Mouse (Mus musculus) left cerebral cortex, postnatal 25 days (tissue): Measurements from ENCODE around the gene Shroom3. TPM values are rescaled to one million over a fixed set of nuclear protein-coding genes. Genes with fewer than 3 reads are reported as not detected.

Source experiments
- DNase-seq, 2 experiments: peaks; one replicate each; pipeline ENCODE4 v3.0.0; 2022; ENCODE audit warnings: low spot score in 2 of 2, mixed read lengths in 1 of 2
- intact Hi-C: fragments of 180-260 bp; cut with DNase I; formaldehyde crosslinking; loops from one replicate; pipeline ENCODE4 v1.15.1; 2025
- total RNA-seq, 2 experiments: library from RNA; stranded (reverse); gene quantifications; 2 replicates each; pipeline ENCODE4 v1.2.3; 2021

Shroom3 gene
- total RNA-seq, 2 experiments from 2014 or later: 4.4 to 4.9 TPM

DNA sequence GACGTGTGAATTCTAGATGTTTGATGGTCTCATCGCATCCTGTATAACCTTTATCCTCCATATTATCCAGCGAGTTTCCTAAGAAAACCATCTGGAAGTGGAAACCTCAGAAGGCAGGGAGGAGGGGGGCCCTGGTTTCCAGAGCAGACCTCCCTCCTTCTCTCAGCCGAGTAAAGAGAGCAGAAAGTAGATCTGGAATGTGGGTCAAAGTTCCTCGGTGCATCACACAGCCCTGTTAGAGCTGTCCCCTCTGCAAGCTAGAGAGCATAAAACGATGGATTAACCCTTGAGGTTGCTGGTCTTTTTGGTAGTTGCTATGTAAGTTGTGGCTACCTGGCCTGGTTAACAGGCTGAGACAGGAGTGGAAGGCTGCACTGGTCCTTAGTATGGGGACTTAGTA, 46.0 kb downstream of the Shroom3 start:
- no peak for DNase-seq
- intact Hi-C loops: loop anchor here (2.0 to 5.0 kb wide), 3 partner anchors 144 to 433 kb away; partner anchors contain the start of gene Sept11

GRCm38 (mm10) chr5:92741802-92742201, 58.6 kb downstream of the Shroom3 start:
- intact Hi-C loops: no loop called here

GRCm38 (mm10) chr5:92742701-92743100, 59.5 kb downstream of the Shroom3 start:
- intact Hi-C loops: no loop called here
- DNase-seq: no peak

More at GRCm38 (mm10) chr5:92741802-92742201, 58.6 kb downstream of the Shroom3 start:
- DNase-seq: no peak

DNA sequence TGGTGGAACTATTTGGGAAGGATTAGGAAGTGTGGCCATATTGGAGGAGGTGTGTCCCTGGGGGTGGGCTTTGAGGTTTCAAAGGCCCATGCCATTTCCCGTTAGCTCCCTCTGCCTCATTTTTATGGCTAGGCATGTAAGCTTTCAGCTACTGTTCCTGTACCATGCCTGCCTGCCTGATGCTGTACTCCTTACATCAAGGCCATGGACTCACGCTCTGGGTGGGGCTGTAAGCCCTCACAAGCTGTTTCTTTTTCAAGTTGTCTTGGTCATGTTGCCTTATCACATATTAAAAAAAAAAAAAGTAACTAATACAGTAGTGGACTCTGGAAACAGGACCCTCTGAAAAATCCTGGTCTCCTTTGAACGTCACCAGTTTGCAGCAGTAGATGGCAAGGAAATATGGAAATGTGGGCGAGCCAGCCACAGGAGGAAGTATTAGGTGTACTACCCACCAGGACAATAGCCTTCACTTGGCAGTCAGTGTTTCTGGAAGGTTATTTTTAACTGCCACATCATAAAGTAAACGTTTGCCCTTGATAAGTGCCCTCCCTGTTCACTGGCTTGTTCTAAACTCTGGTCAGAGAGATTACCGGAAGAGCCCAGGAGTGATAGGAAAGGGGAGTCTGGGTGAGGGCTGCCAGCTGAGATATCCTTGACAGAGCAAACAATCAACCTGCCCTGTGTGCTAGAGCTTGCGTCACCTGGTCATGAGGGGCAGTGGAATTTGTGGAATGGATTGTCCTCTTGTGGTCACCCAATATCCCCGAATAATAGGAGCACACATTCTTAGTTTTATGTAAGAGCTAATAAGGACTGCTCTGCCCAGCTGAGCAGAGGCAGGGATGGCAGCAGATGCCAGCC, 62.4 kb downstream of the Shroom3 start:
- intact Hi-C loops: no loop called here
- no peak for DNase-seq

DNA sequence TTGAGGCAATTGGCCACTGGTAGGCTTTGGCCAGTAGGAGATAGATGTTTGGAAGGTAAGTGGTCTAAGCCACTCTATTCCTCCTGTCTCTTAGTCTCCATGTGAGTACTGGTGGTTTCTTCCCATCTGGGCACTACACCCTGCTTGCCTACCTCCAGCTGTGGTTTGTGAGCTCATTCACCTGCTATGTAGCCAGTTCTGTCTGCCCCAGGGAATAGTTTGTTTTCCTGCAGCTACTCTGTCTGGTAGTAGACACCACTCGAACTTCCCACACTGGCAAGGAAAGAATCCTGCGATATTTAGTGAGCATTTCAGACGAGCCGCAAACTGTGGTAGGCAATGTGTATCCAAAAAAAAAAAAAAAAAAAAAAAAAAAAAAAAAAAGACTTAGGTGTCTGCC, 68.3 kb downstream of the Shroom3 start:
- DNase-seq: no peak
- intact Hi-C loops: no loop called here

DNA sequence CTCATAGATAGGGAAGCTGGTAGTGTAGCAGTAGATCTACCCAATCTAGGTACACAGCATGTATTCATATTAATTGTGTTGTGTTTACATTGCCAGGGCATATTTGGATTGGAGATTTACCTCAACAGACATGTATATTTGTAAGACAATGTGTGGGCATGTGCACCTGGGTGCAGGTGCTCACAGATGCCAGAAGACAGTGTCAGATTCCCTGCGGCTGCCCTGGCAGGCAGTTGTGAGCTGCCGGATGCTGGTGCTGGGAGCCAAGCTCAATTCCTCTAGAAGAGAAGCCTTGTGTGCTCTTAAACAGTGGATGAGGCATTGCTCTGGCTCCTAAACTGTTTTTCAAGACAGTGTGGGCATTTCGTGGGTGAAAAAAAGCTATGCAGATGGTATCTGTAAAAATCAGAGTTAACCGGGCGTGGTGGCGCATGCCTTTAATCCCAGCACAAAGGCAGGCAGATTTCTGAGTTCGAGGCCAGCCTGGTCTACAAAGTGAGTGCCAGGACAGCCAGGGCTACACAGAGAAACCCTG, 72.1 kb downstream of the Shroom3 start:
- peak; percentile 4 to 66 for DNase-seq
- intact Hi-C loops: no loop called here

DNA sequence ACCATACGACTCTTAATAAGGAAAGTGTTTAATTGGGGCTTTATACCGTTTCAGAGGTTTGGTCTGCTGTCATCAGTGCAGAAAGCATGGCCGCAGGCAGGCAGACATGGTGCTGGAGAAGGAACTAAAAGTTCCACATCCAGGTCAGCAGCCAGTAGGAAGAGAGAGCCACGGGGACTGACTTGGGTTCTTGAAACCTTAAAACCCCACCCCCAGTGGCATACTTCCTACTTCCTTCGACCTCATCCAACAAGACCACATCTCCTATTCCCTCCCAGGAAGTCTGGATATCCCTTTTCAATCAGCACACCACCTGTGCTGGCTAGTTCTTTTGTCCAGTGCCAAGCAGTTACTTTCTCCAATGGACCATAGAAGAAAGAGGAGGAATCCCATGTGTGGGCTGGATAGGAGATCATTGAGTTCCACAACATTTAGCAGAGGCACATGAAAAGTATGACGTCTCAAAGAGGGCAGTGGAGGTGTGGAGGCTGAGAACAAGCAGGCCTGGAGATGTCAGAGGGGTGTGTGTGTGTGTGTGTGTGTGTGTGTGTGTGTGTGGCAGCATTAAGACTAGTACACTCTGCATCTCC, 76.0 kb downstream of the Shroom3 start:
- intact Hi-C loops: no loop called here
- DNase-seq: no peak

DNA sequence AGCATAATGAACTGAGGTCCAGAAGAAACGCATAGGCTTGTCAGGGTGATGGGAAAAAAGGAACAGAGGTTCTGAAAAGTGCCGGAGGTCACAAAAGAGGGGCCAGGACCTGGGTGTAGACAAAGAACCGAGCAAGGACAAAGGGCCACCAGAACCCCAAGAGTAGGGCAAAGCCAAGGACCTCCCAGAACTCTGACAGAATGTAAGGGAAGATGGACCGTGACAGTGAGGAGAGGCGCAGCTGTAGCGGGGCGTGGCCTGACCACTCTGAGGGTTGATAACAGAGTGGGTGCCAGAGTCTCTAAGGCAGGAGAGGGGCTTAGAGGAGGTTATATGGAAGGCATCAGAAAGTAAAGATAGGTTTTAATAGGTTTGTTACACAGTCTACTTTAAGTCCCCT, 77.3 kb downstream of the Shroom3 start:
- DNase-seq: no peak
- intact Hi-C loops: no loop called here

- intact Hi-C loops: no loop called here
Measured at GRCm38 (mm10) chr5:92761615-92762353, 78.5 kb downstream of the Shroom3 start.

DNA sequence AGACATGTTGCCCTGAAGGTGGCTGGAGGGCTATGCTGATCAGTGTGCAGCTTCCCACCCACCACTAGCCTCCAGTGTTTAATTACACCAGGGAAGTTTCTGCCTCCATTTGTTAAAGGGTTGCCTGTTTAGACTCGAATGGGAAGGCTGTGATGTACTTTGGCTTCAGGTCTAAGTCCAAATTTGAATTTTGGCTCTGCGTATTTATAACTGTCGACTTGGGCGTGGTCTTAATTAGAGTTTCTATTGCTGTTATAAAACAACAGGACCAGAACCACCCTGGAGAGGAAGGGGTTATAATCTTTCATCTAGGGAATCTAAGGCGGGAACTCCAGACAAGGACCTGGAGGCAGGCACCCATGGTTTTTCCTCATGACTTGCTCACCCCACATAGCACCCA, 79.2 kb downstream of the Shroom3 start:
- intact Hi-C loops: no loop called here
- DNase-seq: no peak

More at GRCm38 (mm10) chr5:92761615-92762353, 78.5 kb downstream of the Shroom3 start:
- no peak for DNase-seq

DNA sequence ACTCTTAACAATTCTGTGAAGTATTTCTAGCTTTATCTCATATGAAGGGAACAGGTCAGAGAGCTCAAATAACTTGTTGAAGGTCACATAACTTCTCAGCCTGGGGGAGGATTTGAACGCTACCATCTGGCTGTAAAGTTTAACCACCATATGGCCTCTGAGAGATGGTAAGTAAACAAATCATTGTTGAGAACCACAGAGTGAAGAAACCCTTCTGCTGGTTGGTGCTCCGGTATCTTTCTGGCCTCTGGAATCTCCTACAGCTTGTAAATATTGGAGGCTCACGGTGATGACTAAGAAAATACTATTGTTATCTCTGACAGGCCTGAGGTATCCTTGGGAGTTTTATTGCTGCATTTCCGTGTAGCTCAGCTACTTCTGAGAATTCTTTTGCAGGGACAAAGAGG, 80.3 kb downstream of the Shroom3 start:
- intact Hi-C loops: no loop called here
- DNase-seq: no peak

- DNase-seq: no peak
- intact Hi-C loops: no loop called here
Measured at GRCm38 (mm10) chr5:92766301-92766700, 83.1 kb downstream of the Shroom3 start.

GRCm38 (mm10) chr5:92767194-92767777, 84.1 kb downstream of the Shroom3 start:
- DNase-seq: no peak
- intact Hi-C loops: no loop called here

DNA sequence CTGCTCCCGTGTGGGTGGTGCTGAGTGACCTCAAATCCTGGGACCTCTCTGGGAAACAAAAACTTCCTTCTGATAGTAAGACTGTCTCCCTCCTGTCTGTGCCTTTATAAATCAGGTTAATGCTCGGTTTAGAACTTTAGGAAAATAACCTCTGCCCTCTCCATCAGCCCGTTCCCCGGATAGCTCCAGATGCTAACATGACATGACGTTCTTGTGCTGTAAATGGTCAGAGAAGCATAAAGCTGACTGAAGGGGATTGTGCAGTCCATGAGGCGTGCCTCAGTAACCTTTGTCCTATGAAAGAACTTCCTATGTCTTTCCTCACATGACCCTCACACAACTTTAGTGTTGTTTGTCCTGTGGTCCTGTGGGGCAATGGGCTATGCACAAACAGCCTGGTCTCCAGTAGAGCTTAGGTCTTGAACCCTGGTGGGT, 84.6 kb downstream of the Shroom3 start:
- DNase-seq: no peak
- intact Hi-C loops: no loop called here

- intact Hi-C loops: no loop called here
- DNase-seq: no peak
Measured at GRCm38 (mm10) chr5:92773821-92774220, 90.6 kb downstream of the Shroom3 start.

DNA sequence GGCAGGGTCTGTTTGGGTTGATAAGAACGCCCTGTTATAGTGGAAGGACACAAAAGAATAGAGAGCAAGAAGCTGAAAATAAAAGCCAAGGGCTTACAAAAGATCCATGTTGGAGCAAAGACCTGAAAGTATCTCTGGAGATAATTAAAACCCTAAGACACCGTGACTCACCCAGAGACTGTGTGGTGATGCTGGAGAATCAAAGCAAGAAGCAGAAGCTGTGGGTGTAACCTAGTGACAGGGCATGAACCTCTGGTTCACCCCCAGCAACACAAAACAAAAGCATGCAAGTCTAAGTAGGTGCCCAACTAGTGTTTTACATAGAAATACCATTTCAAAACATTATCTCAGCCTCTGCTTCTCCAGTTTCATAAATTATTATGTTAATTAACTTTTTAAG, 91.2 kb downstream of the Shroom3 start:
- no peak for DNase-seq

GRCm38 (mm10) chr5:92774893-92775292, 91.7 kb downstream of the Shroom3 start:
- intact Hi-C loops: no loop called here

More for the DNA sequence above, 91.2 kb downstream of the Shroom3 start:
- intact Hi-C loops: no loop called here

GRCm38 (mm10) chr5:92778395-92778794, 95.2 kb downstream of the Shroom3 start:
- intact Hi-C loops: no loop called here
- DNase-seq: no peak

More at GRCm38 (mm10) chr5:92774893-92775292, 91.7 kb downstream of the Shroom3 start:
- DNase-seq: no peak

DNA sequence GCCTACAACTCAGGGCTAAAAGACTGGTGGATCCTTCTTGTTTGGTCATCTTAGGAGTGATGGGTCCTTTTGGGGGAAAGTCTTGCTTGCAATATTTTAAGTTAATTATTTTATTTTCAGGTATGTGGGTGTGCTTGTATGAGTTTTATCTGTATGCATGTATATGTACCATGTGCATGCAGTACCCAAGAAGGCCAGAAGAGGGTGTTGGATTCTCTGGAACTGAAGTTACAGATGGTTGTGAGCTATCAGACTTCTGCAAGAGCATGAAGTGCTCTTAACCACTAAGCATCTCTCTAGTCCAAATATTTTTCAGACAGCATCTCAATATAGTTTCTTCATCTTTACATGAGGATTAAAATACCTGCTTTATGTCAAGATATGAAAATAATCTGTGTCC, 97.8 kb downstream of the Shroom3 start:
- no peak for DNase-seq
- intact Hi-C loops: no loop called here
